Mouse (Mus musculus): ENCODE measurements at regions not wholly inside any gene's neighbourhood (a gene's known extent, or its start where the extent isn't known, plus 50 kb on each side); places are given as distances from the start of the nearest gene placed in this dataset.

- Histone ChIP-seq H3K36me3 (replicated peaks; ENCODE audit: control insufficient read depth, insufficient read depth) (no peaks in the 10 kb centered on the region), H3K4me3 (replicated peaks; ENCODE audit: low read length) (no peak overlapping the region), H3K9me3 (ENCODE audit: control insufficient read depth, low read length) (no peaks in the 10 kb centered on the region), H3K4me2 (replicated peaks) (no peak overlapping the region), H3K4me1 (replicated peaks; ENCODE audit: control insufficient read depth, insufficient read depth, low read length) (0 out of 2 replicates have a peak, but pooled peaks cover 5% of the 10 kb centered on the region), H3K27me3 (ENCODE audit: control insufficient read depth, insufficient read depth, low read length) (no peaks in the 10 kb centered on the region), H3K9ac (no peak overlapping the region), H3K27ac (peak overlapping the region; percentile 64)
- ATAC-seq (ENCODE audit: low FRiP score) (no peak), DNase-seq (ENCODE audit: low spot score) (no peak)
- 42% methylated on average over 2 of the region's 2 CpGs for WGBS
Measured at GRCm38 (mm10) chr2:169314396-169314930, 273.1 kb downstream of the Gm11011 start.

GRCm38 (mm10) chr2:169311821-169312220 lies 275.7 kb downstream of the Gm11011 start:
- DNase-seq (ENCODE audit: low spot score) (no peak), ATAC-seq (ENCODE audit: low FRiP score) (no peak; the same call in 1 of the 2 replicates)
- Histone ChIP-seq H3K36me3 (replicated peaks; ENCODE audit: control insufficient read depth, insufficient read depth) (no peaks in the 10 kb centered on the region), H3K4me2 (replicated peaks) (no peak overlapping the region; the same call in 1 of the 2 replicates), H3K27ac (peak overlapping the region; percentile 75), H3K9ac (0 out of 2 replicates have a peak overlapping the region, but pooled peaks have one; percentile 11), H3K27me3 (ENCODE audit: control insufficient read depth, insufficient read depth, low read length) (no peaks in the 10 kb centered on the region), H3K9me3 (ENCODE audit: control insufficient read depth, low read length) (no peaks in the 10 kb centered on the region), H3K4me3 (replicated peaks; ENCODE audit: low read length) (no peak overlapping the region), H3K4me1 (replicated peaks; ENCODE audit: control insufficient read depth, insufficient read depth, low read length) (0 out of 2 replicates have a peak, but pooled peaks cover 5% of the 10 kb centered on the region)
- 35% methylated on average over 12 of the region's 12 CpGs for WGBS

- WGBS: 68% methylated on average over 4 of the region's 4 CpGs
- no peak overlapping the region; the same call in 1 of the 2 replicates for H3K4me2 ChIP-seq (replicated peaks)
Measured at GRCm38 (mm10) chr2:169311356-169311755, 276.2 kb downstream of the Gm11011 start.

GRCm38 (mm10) chr2:169304360-169304759 lies 283.2 kb downstream of the Gm11011 start:
- ATAC-seq (ENCODE audit: low FRiP score): no peak
- DNase-seq (ENCODE audit: low spot score): no peak
- Histone ChIP-seq H3K9ac (no peak overlapping the region), H3K4me2 (replicated peaks) (no peak overlapping the region), H3K9me3 (ENCODE audit: control insufficient read depth, low read length) (no peaks in the 10 kb centered on the region), H3K4me1 (replicated peaks; ENCODE audit: control insufficient read depth, insufficient read depth, low read length) (peaks cover 6% of the 10 kb centered on the region), H3K27me3 (ENCODE audit: control insufficient read depth, insufficient read depth, low read length) (no peaks in the 10 kb centered on the region), H3K36me3 (replicated peaks; ENCODE audit: control insufficient read depth, insufficient read depth) (no peaks in the 10 kb centered on the region), H3K27ac (no peak overlapping the region), H3K4me3 (replicated peaks; ENCODE audit: low read length) (no peak overlapping the region)
- whole genome bisulfite sequencing: 93% methylated on average over 3 of the region's 3 CpGs

More at GRCm38 (mm10) chr2:169311356-169311755, 276.2 kb downstream of the Gm11011 start:
- no peak for ATAC-seq (ENCODE audit: low FRiP score)
- Histone ChIP-seq H3K4me1 (replicated peaks; ENCODE audit: control insufficient read depth, insufficient read depth, low read length) (0 out of 2 replicates have a peak, but pooled peaks cover 5% of the 10 kb centered on the region), H3K9me3 (ENCODE audit: control insufficient read depth, low read length) (no peaks in the 10 kb centered on the region), H3K27ac (peak overlapping the region; percentile 75), H3K36me3 (replicated peaks; ENCODE audit: control insufficient read depth, insufficient read depth) (no peaks in the 10 kb centered on the region), H3K4me3 (replicated peaks; ENCODE audit: low read length) (no peak overlapping the region), H3K9ac (0 out of 2 replicates have a peak overlapping the region, but pooled peaks have one; percentile 11), H3K27me3 (ENCODE audit: control insufficient read depth, insufficient read depth, low read length) (no peaks in the 10 kb centered on the region)
- no peak for DNase-seq (ENCODE audit: low spot score)

GRCm38 (mm10) chr2:169300966-169301365 lies 286.6 kb downstream of the Gm11011 start:
- H3K36me3 ChIP-seq (replicated peaks; ENCODE audit: control insufficient read depth, insufficient read depth): no peaks in the 10 kb centered on the region
- DNase-seq (ENCODE audit: low spot score) (no peak), ATAC-seq (ENCODE audit: low FRiP score) (no peak)
- 81% methylated on average over 4 of the region's 4 CpGs for WGBS
- H3K4me3 ChIP-seq (replicated peaks; ENCODE audit: low read length): no peak overlapping the region
- H3K4me1 ChIP-seq (replicated peaks; ENCODE audit: control insufficient read depth, insufficient read depth, low read length): peaks cover 15% of the 10 kb centered on the region
- H3K4me2 ChIP-seq (replicated peaks): no peak overlapping the region
- no peak overlapping the region for H3K9ac ChIP-seq
- no peaks in the 10 kb centered on the region for H3K27me3 ChIP-seq (ENCODE audit: control insufficient read depth, insufficient read depth, low read length)
- H3K27ac ChIP-seq: peak overlapping the region; percentile 75
- no peaks in the 10 kb centered on the region for H3K9me3 ChIP-seq (ENCODE audit: control insufficient read depth, low read length)

- DNase-seq (ENCODE audit: low spot score): no peak
- ATAC-seq (ENCODE audit: low FRiP score): peak; percentile 31; the same call in 1 of the 2 replicates
Measured at GRCm38 (mm10) chr2:169300411-169300810, 287.1 kb downstream of the Gm11011 start.

GRCm38 (mm10) chr2:169297841-169298627 lies 289.5 kb downstream of the Gm11011 start:
- Histone ChIP-seq H3K27me3 (ENCODE audit: control insufficient read depth, insufficient read depth, low read length) (no peaks in the 10 kb centered on the region), H3K36me3 (replicated peaks; ENCODE audit: control insufficient read depth, insufficient read depth) (no peaks in the 10 kb centered on the region), H3K9ac (peak overlapping the region; percentile 51), H3K4me3 (replicated peaks; ENCODE audit: low read length) (peak overlapping the region; percentile 9), H3K27ac (peak overlapping the region; percentile 80), H3K4me1 (replicated peaks; ENCODE audit: control insufficient read depth, insufficient read depth, low read length) (peaks cover 15% of the 10 kb centered on the region), H3K4me2 (replicated peaks) (peak overlapping the region; percentile 44), H3K9me3 (ENCODE audit: control insufficient read depth, low read length) (no peaks in the 10 kb centered on the region)
- 6% methylated on average over 21 of the region's 21 CpGs for WGBS
- DNase-seq (ENCODE audit: low spot score) (peak; percentile 75), ATAC-seq (ENCODE audit: low FRiP score) (peak; percentile 88)

More at GRCm38 (mm10) chr2:169300411-169300810, 287.1 kb downstream of the Gm11011 start:
- H3K4me3 ChIP-seq (replicated peaks; ENCODE audit: low read length): no peak overlapping the region
- peak overlapping the region; percentile 75 for H3K27ac ChIP-seq
- peaks cover 15% of the 10 kb centered on the region for H3K4me1 ChIP-seq (replicated peaks; ENCODE audit: control insufficient read depth, insufficient read depth, low read length)
- H3K9ac ChIP-seq: no peak overlapping the region
- no peak overlapping the region for H3K4me2 ChIP-seq (replicated peaks)
- H3K9me3 ChIP-seq (ENCODE audit: control insufficient read depth, low read length): no peaks in the 10 kb centered on the region
- H3K36me3 ChIP-seq (replicated peaks; ENCODE audit: control insufficient read depth, insufficient read depth): no peaks in the 10 kb centered on the region
- WGBS: 64% methylated on average over 8 of the region's 8 CpGs
- no peaks in the 10 kb centered on the region for H3K27me3 ChIP-seq (ENCODE audit: control insufficient read depth, insufficient read depth, low read length)

- DNase-seq (ENCODE audit: low spot score) (no peak), ATAC-seq (ENCODE audit: low FRiP score) (no peak)
- Histone ChIP-seq H3K4me2 (replicated peaks) (no peak overlapping the region), H3K27me3 (ENCODE audit: control insufficient read depth, insufficient read depth, low read length) (no peaks in the 10 kb centered on the region), H3K4me3 (replicated peaks; ENCODE audit: low read length) (no peak overlapping the region), H3K9me3 (ENCODE audit: control insufficient read depth, low read length) (no peaks in the 10 kb centered on the region), H3K9ac (no peak overlapping the region), H3K27ac (peak overlapping the region; percentile 51), H3K4me1 (replicated peaks; ENCODE audit: control insufficient read depth, insufficient read depth, low read length) (peaks cover 15% of the 10 kb centered on the region), H3K36me3 (replicated peaks; ENCODE audit: control insufficient read depth, insufficient read depth) (no peaks in the 10 kb centered on the region)
- 40% methylated on average over 4 of the region's 4 CpGs for WGBS
Measured at GRCm38 (mm10) chr2:169297226-169297625, 290.3 kb downstream of the Gm11011 start.

GRCm38 (mm10) chr2:169293351-169293750 lies 294.2 kb downstream of the Gm11011 start:
- Histone ChIP-seq H3K4me2 (replicated peaks) (no peak overlapping the region), H3K4me1 (replicated peaks; ENCODE audit: control insufficient read depth, insufficient read depth, low read length) (peaks cover 8% of the 10 kb centered on the region), H3K9me3 (ENCODE audit: control insufficient read depth, low read length) (no peaks in the 10 kb centered on the region), H3K27me3 (ENCODE audit: control insufficient read depth, insufficient read depth, low read length) (no peaks in the 10 kb centered on the region), H3K9ac (no peak overlapping the region), H3K4me3 (replicated peaks; ENCODE audit: low read length) (no peak overlapping the region), H3K27ac (no peak overlapping the region), H3K36me3 (replicated peaks; ENCODE audit: control insufficient read depth, insufficient read depth) (no peaks in the 10 kb centered on the region)
- ATAC-seq (ENCODE audit: low FRiP score): no peak
- DNase-seq (ENCODE audit: low spot score): no peak
- 15% methylated on average over 3 of the region's 3 CpGs for WGBS

All from hindbrain, embryonic 14.5 days (tissue).